Mouse (Mus musculus): ENCODE results near the gene Mob3b.
"Not testable (repeated sequence)": the region's sequence is repeated elsewhere in the genome, so short reads cannot be mapped to it uniquely, and the experiment has no call there.

Gene Mob3b

GRCm38 (mm10) chr4:34967541-34967940, 189.7 kb downstream of the Mob3b start:
- DNase-seq (ENCODE audit: low read depth, low spot score), result no peak

- no peak for DNase-seq (ENCODE audit: low read depth, low spot score)
Measured at GRCm38 (mm10) chr4:34966336-34966957, 190.8 kb downstream of the Mob3b start.

- no peak for DNase-seq (ENCODE audit: low read depth, low spot score)
Measured at GRCm38 (mm10) chr4:34964906-34965305, 192.4 kb downstream of the Mob3b start.

GRCm38 (mm10) chr4:34963999-34964398, 193.3 kb downstream of the Mob3b start:
- DNase-seq (ENCODE audit: low read depth, low spot score), result no peak

GRCm38 (mm10) chr4:34960781-34961560, 196.3 kb downstream of the Mob3b start:
- DNase-seq (ENCODE audit: low read depth, low spot score), result no peak

- no peak for DNase-seq (ENCODE audit: low read depth, low spot score)
Measured at GRCm38 (mm10) chr4:34959477-34959876, 197.8 kb downstream of the Mob3b start.

- DNase-seq (ENCODE audit: low read depth, low spot score), result peak; percentile 67
Measured at GRCm38 (mm10) chr4:34958155-34959028, 198.9 kb downstream of the Mob3b start.

GRCm38 (mm10) chr4:34953716-34954115, 203.6 kb downstream of the Mob3b start:
- DNase-seq (ENCODE audit: low read depth, low spot score), result no peak

- DNase-seq (ENCODE audit: low read depth, low spot score), result no peak
Measured at GRCm38 (mm10) chr4:34947181-34947580, 210.1 kb downstream of the Mob3b start.

- DNase-seq (ENCODE audit: low read depth, low spot score), result no peak
Measured at GRCm38 (mm10) chr4:34941046-34941445, 216.2 kb downstream of the Mob3b start.

- not testable (repeated sequence) for DNase-seq (ENCODE audit: low read depth, low spot score)
Measured at GRCm38 (mm10) chr4:34928386-34928785, 228.9 kb downstream of the Mob3b start.

- DNase-seq (ENCODE audit: low read depth, low spot score), result peak; percentile 50
Measured at GRCm38 (mm10) chr4:34922177-34922870, 235.0 kb downstream of the Mob3b start.

GRCm38 (mm10) chr4:34917400-34917799, 239.9 kb downstream of the Mob3b start:
- DNase-seq (ENCODE audit: low read depth, low spot score), result no peak

- no peak for DNase-seq (ENCODE audit: low read depth, low spot score)
Measured at GRCm38 (mm10) chr4:34912171-34912570, 245.1 kb downstream of the Mob3b start.

GRCm38 (mm10) chr4:34911401-34911800, 245.9 kb downstream of the Mob3b start:
- DNase-seq (ENCODE audit: low read depth, low spot score), result no peak

GRCm38 (mm10) chr4:34908127-34908526, 249.2 kb downstream of the Mob3b start:
- DNase-seq (ENCODE audit: low read depth, low spot score), result no peak

GRCm38 (mm10) chr4:34907026-34907425, 250.3 kb downstream of the Mob3b start:
- DNase-seq (ENCODE audit: low read depth, low spot score), result no peak

- no peak for DNase-seq (ENCODE audit: low read depth, low spot score)
Measured at GRCm38 (mm10) chr4:34906151-34906550, 251.1 kb downstream of the Mob3b start.

GRCm38 (mm10) chr4:34905396-34905795, 251.9 kb downstream of the Mob3b start:
- peak; percentile 45 for DNase-seq (ENCODE audit: low read depth, low spot score)

- DNase-seq (ENCODE audit: low read depth, low spot score), result not testable (repeated sequence)
Measured at GRCm38 (mm10) chr4:34901582-34901981, 255.7 kb downstream of the Mob3b start.

- no peak for DNase-seq (ENCODE audit: low read depth, low spot score)
Measured at GRCm38 (mm10) chr4:34901166-34901565, 256.1 kb downstream of the Mob3b start.

Measured in CD4-positive helper T cell, adult 2 months (primary cell).